Mouse (Mus musculus) ES-E14 (cell line): ENCODE measurements around the gene Nr1i3.

ENCODE experiments used
- MAFK ChIP-seq: IDR thresholded peaks from 2 replicates; pipeline ENCODE4 v1.6.1; 2014; ENCODE audit warnings: mild to moderate bottlenecking, low read depth, low read length, inconsistent platforms; ENCODE audit not compliant: insufficient read depth
- ZC3H11A ChIP-seq: IDR thresholded peaks from 2 replicates; pipeline ENCODE4 v1.6.1; 2012; ENCODE audit warnings: low read depth, mild to moderate bottlenecking, inconsistent platforms, low read length, borderline replicate concordance

GRCm38 (mm10) chr1:171184314-171184713, 29.5 kb upstream of the Nr1i3 start:
- TF ChIP-seq ZC3H11A (no peak), MAFK (no peak)
